Mouse (Mus musculus): Measurements from ENCODE around the gene Rgp1. TPM values are rescaled to one million over a fixed set of nuclear protein-coding genes. Genes with fewer than 3 reads are reported as not detected.

Rgp1 gene
- polyA plus RNA-seq, 2 experiments = 33.3 to 81.9 TPM

GRCm38 (mm10) chr4:43630671-43631045 is 52.1 kb downstream of the Rgp1 start:
- TF ChIP-seq POLR2A (IDR thresholded peaks at IDR 0.05; ENCODE audit: borderline replicate concordance, extremely low read depth, insufficient read depth, insufficient read length) = no peak
- Histone ChIP-seq H3K9me3 (ENCODE audit: control insufficient read depth, low read length) (peaks cover 6% of the 10 kb centered on the region), H3K9ac (ENCODE audit: low read depth, low read length, severe bottlenecking) (no peak overlapping the region; the same call in 1 of the 2 replicates), H3K27ac (replicated peaks; ENCODE audit: low read depth, low read length) (peak overlapping the region; percentile 74; the same call in 1 of the 2 replicates), H3K36me3 (ENCODE audit: control insufficient read depth, insufficient read depth, low read length) (no peaks in the 10 kb centered on the region), H3K27me3 (ENCODE audit: control insufficient read depth, insufficient read depth, low read length) (no peaks in the 10 kb centered on the region), H3K4me3 (replicated peaks; ENCODE audit: low read length) (peak overlapping the region; percentile 68; the same call in 1 of the 2 replicates), H3K4me1 (ENCODE audit: control insufficient read depth, insufficient read depth, low read length) (peaks cover 26% of the 10 kb centered on the region), H3K4me2 (replicated peaks; ENCODE audit: low read depth, low read length, severe bottlenecking) (peak overlapping the region; percentile 93)
- WGBS = 23% methylated on average over 5 of the region's 5 CpGs
- ATAC-seq (ENCODE audit: low FRiP score, low read depth) (peak; percentile 1; the same call in 1 of the 2 replicates), DNase-seq (ENCODE audit: low spot score) (no peak)

GRCm38 (mm10) chr4:43631046-43631955 is 52.8 kb downstream of the Rgp1 start, which contains the start of gene Npr2:
Gene Npr2 (plus strand): TSS chr4:43631935.
- no peaks in the 10 kb centered on the region for H3K9me3 ChIP-seq (ENCODE audit: control insufficient read depth, low read length)
- WGBS = 1% methylated on average over 32 of the region's 70 CpGs
- H3K4me1 ChIP-seq (ENCODE audit: control insufficient read depth, insufficient read depth, low read length) = peaks cover 26% of the 10 kb centered on the region
- peak within 1 kb of the TSS; percentile 68 for H3K4me3 ChIP-seq (replicated peaks; ENCODE audit: low read length)
- H3K27ac ChIP-seq (replicated peaks; ENCODE audit: low read depth, low read length) = peak within 1 kb of the TSS; percentile 74
- DNase-seq (ENCODE audit: low spot score) (peak; percentile 34), ATAC-seq (ENCODE audit: low FRiP score, low read depth) (peak; percentile 66)
- H3K4me2 ChIP-seq (replicated peaks; ENCODE audit: low read depth, low read length, severe bottlenecking) = peak within 1 kb of the TSS; percentile 93
- no peaks in the 10 kb centered on the region for H3K27me3 ChIP-seq (ENCODE audit: control insufficient read depth, insufficient read depth, low read length)
- no peak for TF ChIP-seq POLR2A (IDR thresholded peaks at IDR 0.05; ENCODE audit: borderline replicate concordance, extremely low read depth, insufficient read depth, insufficient read length)
- H3K9ac ChIP-seq (ENCODE audit: low read depth, low read length, severe bottlenecking) = peak within 1 kb of the TSS; percentile 97
- no peaks in the 10 kb centered on the region for H3K36me3 ChIP-seq (ENCODE audit: control insufficient read depth, insufficient read depth, low read length)

- Histone ChIP-seq H3K4me2 (replicated peaks; ENCODE audit: low read depth, low read length, severe bottlenecking) (peak overlapping the region; percentile 93), H3K27ac (replicated peaks; ENCODE audit: low read depth, low read length) (peak overlapping the region; percentile 74; the same call in 1 of the 2 replicates), H3K4me1 (ENCODE audit: control insufficient read depth, insufficient read depth, low read length) (peaks cover 26% of the 10 kb centered on the region), H3K9ac (ENCODE audit: low read depth, low read length, severe bottlenecking) (peak overlapping the region; percentile 97), H3K27me3 (ENCODE audit: control insufficient read depth, insufficient read depth, low read length) (no peaks in the 10 kb centered on the region), H3K36me3 (ENCODE audit: control insufficient read depth, insufficient read depth, low read length) (no peaks in the 10 kb centered on the region), H3K9me3 (ENCODE audit: control insufficient read depth, low read length) (no peaks in the 10 kb centered on the region), H3K4me3 (replicated peaks; ENCODE audit: low read length) (peak overlapping the region; percentile 68)
- ATAC-seq (ENCODE audit: low FRiP score, low read depth) = peak; percentile 3; the same call in 1 of the 2 replicates
- whole genome bisulfite sequencing = 46% methylated on average over 42 of the region's 42 CpGs
- no peak for TF ChIP-seq POLR2A (IDR thresholded peaks at IDR 0.05; ENCODE audit: borderline replicate concordance, extremely low read depth, insufficient read depth, insufficient read length)
- DNase-seq (ENCODE audit: low spot score) = no peak
Measured at GRCm38 (mm10) chr4:43631956-43632920, 53.7 kb downstream of the Rgp1 start.

GRCm38 (mm10) chr4:43633296-43633695 is 54.8 kb downstream of the Rgp1 start:
- no peaks in the 10 kb centered on the region for H3K36me3 ChIP-seq (ENCODE audit: control insufficient read depth, insufficient read depth, low read length)
- H3K9me3 ChIP-seq (ENCODE audit: control insufficient read depth, low read length) = no peaks in the 10 kb centered on the region
- H3K9ac ChIP-seq (ENCODE audit: low read depth, low read length, severe bottlenecking) = peak overlapping the region; percentile 97; the same call in 1 of the 2 replicates
- no peak for DNase-seq (ENCODE audit: low spot score)
- peaks cover 26% of the 10 kb centered on the region for H3K4me1 ChIP-seq (ENCODE audit: control insufficient read depth, insufficient read depth, low read length)
- H3K27me3 ChIP-seq (ENCODE audit: control insufficient read depth, insufficient read depth, low read length) = no peaks in the 10 kb centered on the region
- H3K4me3 ChIP-seq (replicated peaks; ENCODE audit: low read length) = peak overlapping the region; percentile 68; the same call in 1 of the 2 replicates
- H3K4me2 ChIP-seq (replicated peaks; ENCODE audit: low read depth, low read length, severe bottlenecking) = peak overlapping the region; percentile 93
- H3K27ac ChIP-seq (replicated peaks; ENCODE audit: low read depth, low read length) = no peak overlapping the region
- no peak for TF ChIP-seq POLR2A (IDR thresholded peaks at IDR 0.05; ENCODE audit: borderline replicate concordance, extremely low read depth, insufficient read depth, insufficient read length)
- 81% methylated on average over 8 of the region's 8 CpGs for WGBS
- ATAC-seq (ENCODE audit: low FRiP score, low read depth) = no peak

- ATAC-seq (ENCODE audit: low FRiP score, low read depth) (no peak), DNase-seq (ENCODE audit: low spot score) (no peak)
- H3K36me3 ChIP-seq (ENCODE audit: control insufficient read depth, insufficient read depth, low read length) = no peaks in the 10 kb centered on the region
- H3K9me3 ChIP-seq (ENCODE audit: control insufficient read depth, low read length) = no peaks in the 10 kb centered on the region
- H3K9ac ChIP-seq (ENCODE audit: low read depth, low read length, severe bottlenecking) = no peak overlapping the region
- WGBS = 92% methylated on average over 2 of the region's 2 CpGs
- H3K27me3 ChIP-seq (ENCODE audit: control insufficient read depth, insufficient read depth, low read length) = no peaks in the 10 kb centered on the region
- no peak overlapping the region for H3K4me3 ChIP-seq (replicated peaks; ENCODE audit: low read length)
- H3K4me2 ChIP-seq (replicated peaks; ENCODE audit: low read depth, low read length, severe bottlenecking) = peak overlapping the region; percentile 93
- H3K4me1 ChIP-seq (ENCODE audit: control insufficient read depth, insufficient read depth, low read length) = peaks cover 26% of the 10 kb centered on the region
- no peak for TF ChIP-seq POLR2A (IDR thresholded peaks at IDR 0.05; ENCODE audit: borderline replicate concordance, extremely low read depth, insufficient read depth, insufficient read length)
- H3K27ac ChIP-seq (replicated peaks; ENCODE audit: low read depth, low read length) = no peak overlapping the region
Measured at GRCm38 (mm10) chr4:43633736-43634135, 55.2 kb downstream of the Rgp1 start.
